ENCODE assay signal across 16 mouse cellular contexts in the genomic region with DNA sequence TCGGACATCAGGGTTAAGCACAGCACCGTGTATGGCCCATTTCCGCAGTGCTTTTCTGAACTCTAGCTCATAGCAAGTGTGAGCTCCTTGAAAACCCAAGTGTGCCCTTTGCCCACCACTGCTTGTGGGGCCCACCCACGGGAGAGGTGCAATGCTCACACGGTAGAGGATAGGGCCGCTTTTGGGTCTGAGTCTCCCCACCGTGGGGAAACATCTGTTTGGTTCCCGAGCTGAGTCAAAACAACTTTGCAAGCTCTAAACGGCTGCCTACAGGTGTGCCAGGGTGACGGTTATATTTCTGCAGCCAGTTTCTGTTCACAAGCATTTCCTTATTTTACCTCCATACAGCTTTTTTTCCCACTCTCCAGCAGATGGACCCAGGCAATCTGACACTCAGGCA. TPM values are rescaled to one million over a fixed set of nuclear protein-coding genes. Genes with fewer than 3 reads are reported as not detected.
"Had no signal": no experiment of that assay in that cellular context is flagged by ENCODE, and none has a peak within 500 bp of the region (broad histone marks: within the 10 kb centered on the region; RNA-seq: fewer than 3 reads in every experiment).

No protein-coding gene starts in this region.

- H3K27me3 ChIP-seq: kidney, embryonic 15.5 days; midbrain, embryonic 15.5 days; neural tube, embryonic 12.5 days had no signal

- H3K36me3 ChIP-seq: kidney, embryonic 15.5 days; limb, embryonic 10.5 days; midbrain, embryonic 15.5 days; neural tube, embryonic 12.5 days had no signal

- H3K4me2 ChIP-seq: kidney, embryonic 15.5 days; liver, embryonic 11.5 days; lung, embryonic 14.5 days; midbrain, embryonic 11.5 days; midbrain, embryonic 15.5 days; neural tube, embryonic 12.5 days had no signal

- H3K9me3 ChIP-seq: kidney, embryonic 15.5 days; limb, embryonic 10.5 days; midbrain, embryonic 15.5 days; neural tube, embryonic 12.5 days had no signal

- ATAC-seq: inflammation-experienced regulatory T-cells, adult 6 months; midbrain, embryonic 15.5 days had no signal

- H3K4me3 ChIP-seq: kidney, embryonic 15.5 days; limb, embryonic 10.5 days; megakaryocyte, embryonic 14.5 days; midbrain, embryonic 15.5 days; neural tube, embryonic 12.5 days had no signal

- DNase-seq: kidney, adult 2 months; kidney, postnatal 14 days; lung, embryonic 14.5 days; lung, postnatal 10 days; lung, postnatal 4 days had no signal

- H3K27ac ChIP-seq: kidney, embryonic 15.5 days; limb, embryonic 10.5 days; midbrain, embryonic 15.5 days; neural tube, embryonic 12.5 days; stomach, postnatal 0 days had no signal

- H3K4me1 ChIP-seq: limb, embryonic 10.5 days; megakaryocyte, embryonic 14.5 days; midbrain, embryonic 15.5 days; neural tube, embryonic 12.5 days had no signal

- H3K9ac ChIP-seq: kidney, embryonic 15.5 days; lung, embryonic 14.5 days; midbrain, embryonic 15.5 days; neural tube, embryonic 12.5 days had no signal

RNA-seq across cellular contexts. Expression of gene Hhipl2, which starts 2.3 kb away (rescaled TPM):
- total RNA-seq: monocyte, adult 5-6 weeks had no signal
- polyA plus RNA-seq: liver, embryonic 16.5 days; stomach, postnatal 0 days had no signal
